Mouse (Mus musculus): ENCODE data around the gene Hoxd11.

- TF ChIP-seq CTCF (conservative IDR thresholded peaks at IDR 0.05; ENCODE audit: low read length) (no peak), POU5F1 (IDR thresholded peaks at IDR 0.05; ENCODE audit: borderline replicate concordance, low read length) (no peak), NANOG (IDR thresholded peaks at IDR 0.05; ENCODE audit: borderline replicate concordance, low read length) (no peak)
These were observed 8.6 kb downstream of the Hoxd11 start for GRCm38 (mm10) chr2:74687698-74688555.

Measured in E14TG2a.4 (cell line).